ENCODE assay signal across 20 mouse cellular contexts in the genomic region with DNA sequence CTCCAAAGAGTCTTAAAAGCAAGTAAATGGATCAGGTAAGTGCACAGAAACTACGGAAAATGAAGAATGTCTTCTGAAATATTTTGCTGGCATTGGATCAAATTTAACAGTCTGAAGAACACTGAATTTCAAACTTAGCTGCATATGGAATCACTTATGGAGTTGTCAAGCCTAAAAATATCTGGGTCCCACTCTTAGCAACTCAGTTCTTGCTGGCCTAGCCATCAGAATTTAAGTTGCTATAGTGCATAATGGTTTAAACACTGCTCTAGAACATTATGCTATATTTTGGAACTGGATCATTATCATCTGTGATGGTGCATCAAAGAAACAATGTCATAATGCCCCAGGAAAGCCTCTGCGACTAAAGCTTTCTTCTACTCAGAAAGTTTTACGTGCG.
"Had no signal": no experiment of that assay in that cellular context is flagged by ENCODE, and none has a peak within 500 bp of the region (broad histone marks: within the 10 kb centered on the region; RNA-seq: fewer than 3 reads in every experiment).

No protein-coding gene starts in this region.

- ATAC-seq: liver, postnatal 0 days; lung, postnatal 0 days; midbrain, embryonic 13.5 days; midbrain, embryonic 15.5 days had no signal

- H3K27ac ChIP-seq: lung, embryonic 15.5 days; macrophage; midbrain, embryonic 13.5 days; midbrain, embryonic 15.5 days; neural tube, embryonic 12.5 days had no signal

- H3K4me2 ChIP-seq: lung, embryonic 15.5 days; midbrain, embryonic 11.5 days; midbrain, embryonic 13.5 days; midbrain, embryonic 15.5 days; neural tube, embryonic 12.5 days had no signal

- H3K9ac ChIP-seq: liver, postnatal 0 days; lung, embryonic 15.5 days; midbrain, embryonic 13.5 days; midbrain, embryonic 15.5 days; neural tube, embryonic 12.5 days had no signal

- H3K36me3 ChIP-seq: lung, embryonic 15.5 days; midbrain, embryonic 13.5 days; midbrain, embryonic 15.5 days; neural tube, embryonic 12.5 days had no signal

- H3K27me3 ChIP-seq: lung, embryonic 15.5 days; megakaryocyte, embryonic 14.5 days; midbrain, embryonic 13.5 days; midbrain, embryonic 15.5 days; neural tube, embryonic 12.5 days had no signal

- H3K4me3 ChIP-seq: lung, embryonic 15.5 days; megakaryocyte, embryonic 14.5 days; midbrain, embryonic 13.5 days; midbrain, embryonic 15.5 days; neural tube, embryonic 12.5 days had no signal

- H3K4me1 ChIP-seq: lung, embryonic 15.5 days; megakaryocyte, embryonic 14.5 days; midbrain, embryonic 13.5 days; midbrain, embryonic 15.5 days; neural tube, embryonic 12.5 days had no signal

- DNase-seq: liver, postnatal 0 days; lung, adult 2 months; lung, postnatal 14 days; lung, postnatal 36 days; retina, postnatal 1 day; right cerebral cortex, adult 18-20 months; right cerebral cortex, postnatal 25 days; right cerebral cortex, postnatal 4 days; spleen, adult 18-20 months; thymus, adult 2 months; thymus, postnatal 25 days; thymus, postnatal 4 days had no signal

- H3K9me3 ChIP-seq: lung, embryonic 15.5 days; megakaryocyte, embryonic 14.5 days; midbrain, embryonic 13.5 days; midbrain, embryonic 15.5 days; neural tube, embryonic 12.5 days had no signal
